Mouse (Mus musculus): ENCODE measurements around the gene Banp. TPM values are rescaled to one million over a fixed set of nuclear protein-coding genes. Genes with fewer than 3 reads are reported as not detected.

Banp gene
- total and polyA plus RNA-seq, 3 experiments = 14.9 to 34.2 (median 25.7) TPM

- peaks cover 3% of the 10 kb centered on the region for H3K9me3 ChIP-seq (replicated peaks; ENCODE audit: low read length)
- dilution Hi-C loops (cut with MboI; ENCODE audit: extremely low pct_ligation_motif_present, extremely low pct_unique_long_range_greater_than_20kb, low sequenced_read_pairs) (no loop called here), in situ Hi-C loops (cut with MboI; ENCODE audit: low pct_ligation_motif_present, low pct_unique_long_range_greater_than_20kb, low sequenced_read_pairs) (loop anchor here (10.0 kb wide), 1 partner anchor 215 kb away; no protein-coding TSS in a partner anchor)
- H3K79me2 ChIP-seq (replicated peaks; ENCODE audit: control insufficient read depth, extremely low read depth, insufficient read depth, poor library complexity, severe bottlenecking) = no peaks in the 10 kb centered on the region
- H3K36me3 ChIP-seq (replicated peaks in 1 of 2; ENCODE audit: control insufficient read depth in 1 of 2, insufficient read depth in 1 of 2, low read length in 1 of 2) = no peaks in the 10 kb centered on the region
- H3K4me1 ChIP-seq (ENCODE audit: control insufficient read depth in 1 of 2, insufficient read depth in 2 of 2) = peaks cover 23 to 63% of the 10 kb centered on the region in 2 experiments
- H3K4me3 ChIP-seq (replicated peaks in 1 of 3; ENCODE audit: low read depth in 2 of 3, low read length in 2 of 3, poor library complexity in 1 of 3) = no peak overlapping the region
- no peak overlapping the region for H3K9ac ChIP-seq (ENCODE audit: insufficient read depth, low read depth)
- H3K27ac ChIP-seq (ENCODE audit: insufficient read depth, low read depth) = no peak overlapping the region
- H3K27me3 ChIP-seq (replicated peaks) = no peaks in the 10 kb centered on the region
- DNase-seq (ENCODE audit: extremely low read depth) = no peak
- TF ChIP-seq MAX (IDR thresholded peaks at IDR 0.05; ENCODE audit: low read length) (no peak), JUND (conservative IDR thresholded peaks at IDR 0.05; ENCODE audit: low read depth, low read length) (no peak), ELF1 (IDR thresholded peaks at IDR 0.05; ENCODE audit: low read depth, low read length) (no peak), PAX5 (IDR thresholded peaks at IDR 0.05; ENCODE audit: low read length) (no peak), CHD1 (IDR thresholded peaks at IDR 0.05; ENCODE audit: low read depth, low read length) (no peak), ZKSCAN1 (IDR thresholded peaks at IDR 0.05; ENCODE audit: borderline replicate concordance, low read depth, low read length) (no peak), MXI1 (IDR thresholded peaks at IDR 0.05; ENCODE audit: low read depth, low read length) (no peak), KAT2A (IDR thresholded peaks at IDR 0.05; ENCODE audit: insufficient replicate concordance, low read length) (no peak), SMC3 (IDR thresholded peaks at IDR 0.05; ENCODE audit: low read depth, low read length) (no peak), POLR2AphosphoS2 (IDR thresholded peaks at IDR 0.05; ENCODE audit: low read depth, low read length) (no peak), JUN (IDR thresholded peaks at IDR 0.05; ENCODE audit: insufficient read depth, low read depth, low read length) (no peak), CHD2 (IDR thresholded peaks at IDR 0.05; ENCODE audit: low read length) (no peak), ZNF384 (IDR thresholded peaks at IDR 0.05; ENCODE audit: low read depth, low read length) (no peak), POLR2A (IDR thresholded peaks at IDR 0.05; ENCODE audit: low read depth, low read length) (no peak), GABPA (IDR thresholded peaks at IDR 0.05; ENCODE audit: insufficient replicate concordance, low read depth, low read length) (no peak), MYC (IDR thresholded peaks at IDR 0.05; ENCODE audit: low read depth, low read length) (no peak)
- no peak overlapping the region for H3K4me2 ChIP-seq (ENCODE audit: insufficient read depth, low read depth, poor library complexity, severe bottlenecking)
Measured at GRCm38 (mm10) chr8:121930047-121930446, 19.5 kb upstream of the Banp start.

- no peaks in the 10 kb centered on the region for H3K27me3 ChIP-seq (replicated peaks)
- dilution Hi-C loops (cut with MboI; ENCODE audit: extremely low pct_ligation_motif_present, extremely low pct_unique_long_range_greater_than_20kb, low sequenced_read_pairs) (no loop called here), in situ Hi-C loops (cut with MboI; ENCODE audit: low pct_ligation_motif_present, low pct_unique_long_range_greater_than_20kb, low sequenced_read_pairs) (loop anchor here (10.0 kb wide), 1 partner anchor 217 kb away; no protein-coding TSS in a partner anchor)
- H3K9me3 ChIP-seq (replicated peaks; ENCODE audit: low read length) = peaks cover 3% of the 10 kb centered on the region
- H3K4me2 ChIP-seq (ENCODE audit: insufficient read depth, low read depth, poor library complexity, severe bottlenecking) = no peak overlapping the region
- H3K79me2 ChIP-seq (replicated peaks; ENCODE audit: control insufficient read depth, extremely low read depth, insufficient read depth, poor library complexity, severe bottlenecking) = no peaks in the 10 kb centered on the region
- H3K4me3 ChIP-seq (replicated peaks in 1 of 3; ENCODE audit: low read depth in 2 of 3, low read length in 2 of 3, poor library complexity in 1 of 3) = no peak overlapping the region
- TF ChIP-seq SMC3 (IDR thresholded peaks at IDR 0.05; ENCODE audit: low read depth, low read length) = no peak
- TF ChIP-seq POLR2AphosphoS2 (IDR thresholded peaks at IDR 0.05; ENCODE audit: low read depth, low read length) = no peak
- TF ChIP-seq TCF12 (IDR thresholded peaks at IDR 0.05; ENCODE audit: low read depth, low read length) = no peak
- TF ChIP-seq SIN3A (IDR thresholded peaks at IDR 0.05; ENCODE audit: low read length) = no peak
- no peak for TF ChIP-seq JUND (conservative IDR thresholded peaks at IDR 0.05; ENCODE audit: low read depth, low read length)
- TF ChIP-seq PAX5 (IDR thresholded peaks at IDR 0.05; ENCODE audit: low read length) = no peak
- no peak for TF ChIP-seq RCOR1 (conservative IDR thresholded peaks at IDR 0.05; ENCODE audit: low read depth, low read length)
- no peak for TF ChIP-seq MAZ (IDR thresholded peaks at IDR 0.05; ENCODE audit: low read depth, low read length)
- no peak for TF ChIP-seq CTCF (conservative IDR thresholded peaks at IDR 0.05 in 1 of 2, IDR thresholded peaks at IDR 0.05 in 1 of 2; ENCODE audit: low read depth in 2 of 2, low read length in 2 of 2)
- TF ChIP-seq USF2 (conservative IDR thresholded peaks at IDR 0.05; ENCODE audit: low read depth, low read length) = no peak
- no peak for TF ChIP-seq ETS1 (conservative IDR thresholded peaks at IDR 0.05; ENCODE audit: low read depth, low read length)
- TF ChIP-seq POLR2A (IDR thresholded peaks at IDR 0.05; ENCODE audit: low read depth, low read length) = no peak
- no peak for TF ChIP-seq ZC3H11A (IDR thresholded peaks at IDR 0.05; ENCODE audit: low read depth, low read length)
- TF ChIP-seq EP300 (IDR thresholded peaks at IDR 0.05; ENCODE audit: low read length) = no peak
- TF ChIP-seq USF1 (IDR thresholded peaks at IDR 0.05; ENCODE audit: low read depth, low read length) = no peak
- no peak for TF ChIP-seq IRF4 (IDR thresholded peaks at IDR 0.05; ENCODE audit: low read depth, low read length)
- no peak for TF ChIP-seq ELF1 (IDR thresholded peaks at IDR 0.05; ENCODE audit: low read depth, low read length)
- TF ChIP-seq NELFE (IDR thresholded peaks at IDR 0.05; ENCODE audit: low read depth, low read length) = no peak
- no peak for TF ChIP-seq MXI1 (IDR thresholded peaks at IDR 0.05; ENCODE audit: low read depth, low read length)
- no peak overlapping the region for H3K9ac ChIP-seq (ENCODE audit: insufficient read depth, low read depth)
- no peaks in the 10 kb centered on the region for H3K36me3 ChIP-seq (replicated peaks in 1 of 2; ENCODE audit: control insufficient read depth in 1 of 2, insufficient read depth in 1 of 2, low read length in 1 of 2)
- H3K27ac ChIP-seq (ENCODE audit: insufficient read depth, low read depth) = no peak overlapping the region
- peaks cover 28 to 67% of the 10 kb centered on the region in 2 experiments for H3K4me1 ChIP-seq (ENCODE audit: control insufficient read depth in 1 of 2, insufficient read depth in 2 of 2)
- DNase-seq (ENCODE audit: extremely low read depth) = no peak
Measured at GRCm38 (mm10) chr8:121931571-121931970, 18.0 kb upstream of the Banp start.
